Mouse (Mus musculus): Measurements from ENCODE around the gene Ect2l.

Ect2l gene

GRCm38 (mm10) chr10:18210726-18211125 is at the start of gene Ect2l:
Ect2l (minus strand) TSS chr10:18210890.
- CTCF ChIA-PET: no interaction called here

GRCm38 (mm10) chr10:18251345-18251744 is 40.7 kb upstream of the Ect2l start:
- CTCF ChIA-PET: no interaction called here

- CTCF ChIA-PET: no interaction called here
Observed at GRCm38 (mm10) chr10:18243614-18244013, 32.9 kb upstream of the Ect2l start.

GRCm38 (mm10) chr10:18237191-18237590 is 26.5 kb upstream of the Ect2l start:
- CTCF ChIA-PET: no interaction called here

GRCm38 (mm10) chr10:18236328-18236927 is 25.7 kb upstream of the Ect2l start:
- CTCF ChIA-PET: no interaction called here

- CTCF ChIA-PET: no interaction called here
Observed at GRCm38 (mm10) chr10:18235402-18235747, 24.7 kb upstream of the Ect2l start.

- CTCF ChIA-PET: interaction anchor here (0.6 kb wide), 1 partner anchor 153 kb away, joined by 26 read pairs; no protein-coding TSS in a partner anchor
Observed at GRCm38 (mm10) chr10:18234560-18235401, 24.1 kb upstream of the Ect2l start, which contains the start of gene Ccdc28a. Ccdc28a (minus strand) TSS chr10:18234998.

- CTCF ChIA-PET: no interaction called here
Observed at GRCm38 (mm10) chr10:18233891-18234290, 23.2 kb upstream of the Ect2l start.

- CTCF ChIA-PET: no interaction called here
Observed at GRCm38 (mm10) chr10:18224386-18224785, 13.7 kb upstream of the Ect2l start.

- CTCF ChIA-PET: no interaction called here
Observed at GRCm38 (mm10) chr10:18219351-18219750, 8.7 kb upstream of the Ect2l start.

- CTCF ChIA-PET: no interaction called here
Observed at GRCm38 (mm10) chr10:18214124-18214523, 3.4 kb upstream of the Ect2l start.

- CTCF ChIA-PET: no interaction called here
Observed at GRCm38 (mm10) chr10:18213373-18213772, 2.7 kb upstream of the Ect2l start.

- CTCF ChIA-PET: no interaction called here
Observed at GRCm38 (mm10) chr10:18210119-18210518, 571 bp downstream of the Ect2l start.

- CTCF ChIA-PET: no interaction called here
Observed at GRCm38 (mm10) chr10:18204067-18204466, 6.6 kb downstream of the Ect2l start.

- CTCF ChIA-PET: no interaction called here
Observed at GRCm38 (mm10) chr10:18202401-18202800, 8.3 kb downstream of the Ect2l start.

- CTCF ChIA-PET: no interaction called here
Observed at GRCm38 (mm10) chr10:18200656-18201055, 10.0 kb downstream of the Ect2l start.

GRCm38 (mm10) chr10:18199919-18200318 is 10.8 kb downstream of the Ect2l start:
- CTCF ChIA-PET: no interaction called here

GRCm38 (mm10) chr10:18198286-18199015 is 12.2 kb downstream of the Ect2l start:
- CTCF ChIA-PET: no interaction called here

- CTCF ChIA-PET: interaction anchor here (0.6 to 1.0 kb wide), 4 partner anchors 11 to 127 kb away, joined by 3 to 9 read pairs (median 3); no protein-coding TSS in a partner anchor
Observed at GRCm38 (mm10) chr10:18197206-18197979, 13.3 kb downstream of the Ect2l start.

GRCm38 (mm10) chr10:18194737-18195141 is 16.0 kb downstream of the Ect2l start:
- CTCF ChIA-PET: no interaction called here

- CTCF ChIA-PET: no interaction called here
Observed at GRCm38 (mm10) chr10:18194156-18194555, 16.5 kb downstream of the Ect2l start.

GRCm38 (mm10) chr10:18193221-18193620 is 17.5 kb downstream of the Ect2l start:
- CTCF ChIA-PET: no interaction called here
